Mouse (Mus musculus): ENCODE measurements around the gene B4galt7.

DNA sequence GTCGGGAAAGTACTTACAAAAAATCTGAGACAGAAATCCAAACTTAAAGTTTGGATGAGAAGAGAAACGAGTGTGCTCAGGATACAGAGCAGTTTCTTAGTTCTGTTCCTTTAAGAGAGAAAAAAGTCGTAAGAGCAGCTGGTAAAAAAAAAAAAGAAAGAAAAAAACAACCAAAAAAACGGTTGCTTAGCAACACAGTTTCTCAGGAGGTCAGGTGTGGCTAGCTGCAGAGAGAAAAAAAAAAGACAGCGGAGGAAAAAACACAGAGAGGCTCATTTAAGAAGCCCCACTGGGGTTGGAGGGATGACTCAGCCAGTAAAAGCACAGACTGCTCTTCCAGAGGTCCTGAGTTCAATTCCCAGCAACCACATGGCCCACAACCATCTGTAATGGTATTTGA lies 25.4 kb upstream of the B4galt7 start:
- no peak for TF ChIP-seq POLR2A (IDR thresholded peaks at IDR 0.05; ENCODE audit: borderline replicate concordance, control insufficient read depth, low read depth, low read length)
- no peak for TF ChIP-seq CTCF (IDR thresholded peaks at IDR 0.05; ENCODE audit: control insufficient read depth, insufficient read depth, low read length)

All from bone marrow, adult 2 months (tissue).